Mouse (Mus musculus) forebrain, embryonic 14.5 days (tissue): ENCODE measurements around the gene Aqp12. TPM values are rescaled to one million over a fixed set of nuclear protein-coding genes. Genes with fewer than 3 reads are reported as not detected.

Experiments
- ATAC-seq: fragments of 200-750 bp; cut with Nextera tagmentation; 2 replicates; pipeline ENCODE4 v1.8.0; 2017; ENCODE audit warnings: mild to moderate bottlenecking, moderate library complexity
- DNase-seq: peaks from one replicate; pipeline ENCODE4 v3.0.0-alpha.2; 2015; ENCODE audit warnings: low spot score
- H3K27ac ChIP-seq: fragments of 300-500 bp; sonication (generic); 2 replicates; pipeline ENCODE4 v1.5.1; 2014; ENCODE audit warnings: low read depth, mild to moderate bottlenecking, control low read depth, low read length, moderate library complexity
- H3K27me3 ChIP-seq: fragments of 300-500 bp; sonication (generic); replicated peaks from 2 replicates; pipeline ENCODE4 v1.6.1; 2014; ENCODE audit warnings: low read length, control low read depth, mixed read lengths; ENCODE audit not compliant: control insufficient read depth, insufficient read depth
- H3K36me3 ChIP-seq: fragments of 300-500 bp; sonication (generic); 2 replicates; pipeline ENCODE4 v1.6.1; 2014; ENCODE audit warnings: low read length, control low read depth; ENCODE audit not compliant: control insufficient read depth, insufficient read depth
- H3K4me1 ChIP-seq: fragments of 300-500 bp; sonication (generic); 2 replicates; pipeline ENCODE4 v1.6.1; 2014; ENCODE audit warnings: antibody characterized with exemption, low read length, control low read depth; ENCODE audit not compliant: control insufficient read depth, insufficient read depth
- H3K4me2 ChIP-seq: fragments of 300-500 bp; sonication (generic); 2 replicates; pipeline ENCODE4 v1.6.1; 2014; ENCODE audit warnings: mild to moderate bottlenecking, control low read depth, low read length
- H3K4me3 ChIP-seq: fragments of 300-500 bp; sonication (generic); 2 replicates; pipeline ENCODE4 v1.5.1; 2014; ENCODE audit warnings: low read depth, low read length, control low read depth
- H3K9ac ChIP-seq: fragments of 300-500 bp; sonication (generic); 2 replicates; pipeline ENCODE4 v1.6.1; 2014; ENCODE audit warnings: mild to moderate bottlenecking, low read length, control low read depth, moderate library complexity
- H3K9me3 ChIP-seq: fragments of 300-500 bp; sonication (generic); replicated peaks from 2 replicates; pipeline ENCODE4 v1.6.1; 2016; ENCODE audit warnings: low read length, control low read depth, mixed read lengths; ENCODE audit not compliant: control insufficient read depth
- WGBS: fragments of 180-500 bp; shearing (Covaris S2); extraction: QIAGEN DNeasy Blood & Tissue Kit; methylation state at CpG from one replicate; pipeline ENCODE4 v1.1.7; 2014; 5-methylcytosine and 5-hydroxymethylcytosine counted together
- polyA plus RNA-seq: library from polyadenylated mRNA; unstranded; fragments of >200 nt; fragmentation: Nextera tagmentation; extraction: Ambion mirVana; gene quantifications from 2 replicates; pipeline ENCODE4 v1.2.1, GENCODE M21; 2014

Aqp12 gene
- polyA plus RNA-seq, 1 experiment from 2014 or later: not detected

GRCm38 (mm10) chr1:92979073-92979602 lies 27.0 kb upstream of the Aqp12 start:
- H3K4me2 ChIP-seq: no peak overlapping the region
- 29% methylated on average over 11 of the region's 11 CpGs for WGBS
- no peak overlapping the region for H3K27ac ChIP-seq
- no peak for DNase-seq
- no peak overlapping the region for H3K4me3 ChIP-seq
- no peaks in the 10 kb centered on the region for H3K36me3 ChIP-seq
- no peaks in the 10 kb centered on the region for H3K9me3 ChIP-seq
- ATAC-seq: no peak
- no peak overlapping the region for H3K9ac ChIP-seq
- no peaks in the 10 kb centered on the region for H3K4me1 ChIP-seq
- no peaks in the 10 kb centered on the region for H3K27me3 ChIP-seq

- Histone ChIP-seq H3K4me1 (no peaks in the 10 kb centered on the region), H3K36me3 (no peaks in the 10 kb centered on the region), H3K4me3 (no peak overlapping the region), H3K27me3 (no peaks in the 10 kb centered on the region), H3K9ac (no peak overlapping the region), H3K27ac (no peak overlapping the region), H3K4me2 (no peak overlapping the region), H3K9me3 (no peaks in the 10 kb centered on the region)
- WGBS: 89% methylated on average over 7 of the region's 7 CpGs
- no peak for ATAC-seq
- no peak for DNase-seq
These were observed 24.9 kb upstream of the Aqp12 start for GRCm38 (mm10) chr1:92981056-92981845.

GRCm38 (mm10) chr1:92982931-92983605 lies 23.1 kb upstream of the Aqp12 start:
- no peak for DNase-seq
- no peak overlapping the region for H3K9ac ChIP-seq
- H3K36me3 ChIP-seq: no peaks in the 10 kb centered on the region
- no peaks in the 10 kb centered on the region for H3K4me1 ChIP-seq
- no peak overlapping the region for H3K4me2 ChIP-seq
- no peak for ATAC-seq
- H3K27me3 ChIP-seq: no peaks in the 10 kb centered on the region
- no peaks in the 10 kb centered on the region for H3K9me3 ChIP-seq
- 93% methylated on average over 17 of the region's 17 CpGs for WGBS
- no peak overlapping the region for H3K27ac ChIP-seq
- no peak overlapping the region for H3K4me3 ChIP-seq

GRCm38 (mm10) chr1:92984999-92985398 lies 21.1 kb upstream of the Aqp12 start:
- H3K4me3 ChIP-seq: no peak overlapping the region
- DNase-seq (no peak), ATAC-seq (no peak)
- no peaks in the 10 kb centered on the region for H3K27me3 ChIP-seq
- no peak overlapping the region for H3K27ac ChIP-seq
- H3K9me3 ChIP-seq: no peaks in the 10 kb centered on the region
- no peaks in the 10 kb centered on the region for H3K36me3 ChIP-seq
- no peak overlapping the region for H3K9ac ChIP-seq
- no peaks in the 10 kb centered on the region for H3K4me1 ChIP-seq
- 84% methylated on average over 5 of the region's 5 CpGs for WGBS
- no peak overlapping the region for H3K4me2 ChIP-seq

- Histone ChIP-seq H3K36me3 (no peaks in the 10 kb centered on the region), H3K27ac (no peak overlapping the region), H3K4me2 (no peak overlapping the region), H3K9me3 (no peaks in the 10 kb centered on the region), H3K4me1 (no peaks in the 10 kb centered on the region), H3K9ac (no peak overlapping the region), H3K4me3 (no peak overlapping the region), H3K27me3 (no peaks in the 10 kb centered on the region)
- ATAC-seq (no peak), DNase-seq (no peak)
- 86% methylated on average over 4 of the region's 4 CpGs for WGBS
These were observed 17.2 kb upstream of the Aqp12 start for GRCm38 (mm10) chr1:92988894-92989293.

GRCm38 (mm10) chr1:92989891-92990290 lies 16.2 kb upstream of the Aqp12 start:
- DNase-seq (no peak), ATAC-seq (no peak)
- WGBS: 73% methylated on average over 4 of the region's 4 CpGs
- Histone ChIP-seq H3K4me3 (no peak overlapping the region), H3K9me3 (no peaks in the 10 kb centered on the region), H3K9ac (no peak overlapping the region), H3K27me3 (no peaks in the 10 kb centered on the region), H3K4me1 (no peaks in the 10 kb centered on the region), H3K4me2 (no peak overlapping the region), H3K36me3 (no peaks in the 10 kb centered on the region), H3K27ac (no peak overlapping the region)

GRCm38 (mm10) chr1:92992214-92992855 lies 13.8 kb upstream of the Aqp12 start:
- Histone ChIP-seq H3K4me2 (no peak overlapping the region), H3K36me3 (no peaks in the 10 kb centered on the region), H3K27me3 (no peaks in the 10 kb centered on the region), H3K27ac (no peak overlapping the region), H3K9me3 (no peaks in the 10 kb centered on the region), H3K4me1 (no peaks in the 10 kb centered on the region), H3K4me3 (no peak overlapping the region), H3K9ac (no peak overlapping the region)
- ATAC-seq (no peak), DNase-seq (no peak)
- WGBS: 82% methylated on average over 6 of the region's 6 CpGs

GRCm38 (mm10) chr1:92992880-92993279 lies 13.3 kb upstream of the Aqp12 start:
- Histone ChIP-seq H3K27me3 (no peaks in the 10 kb centered on the region), H3K4me2 (no peak overlapping the region), H3K9me3 (no peaks in the 10 kb centered on the region), H3K36me3 (no peaks in the 10 kb centered on the region), H3K9ac (no peak overlapping the region), H3K27ac (no peak overlapping the region), H3K4me1 (no peaks in the 10 kb centered on the region), H3K4me3 (no peak overlapping the region)
- no peak for ATAC-seq
- WGBS: 71% methylated on average over 2 of the region's 2 CpGs
- DNase-seq: no peak
